Mouse (Mus musculus) cerebellum, adult 2 months (tissue): ENCODE data around the gene Zkscan2. TPM values are rescaled to one million over a fixed set of nuclear protein-coding genes. Genes with fewer than 3 reads are reported as not detected.

Source experiments
- DNase-seq, 2 experiments: peaks; one replicate each; pipeline ENCODE4 v3.0.0; 2021
- H3K27ac ChIP-seq: fragments of 200-500 bp; 2 replicates; pipeline ENCODE4 v1.5.1; 2012; ENCODE audit warnings: low read length, control low read depth, inconsistent platforms; ENCODE audit not compliant: insufficient read depth
- H3K27me3 ChIP-seq: fragments of 200-500 bp; 2 replicates; pipeline ENCODE4 v1.6.1; 2012; ENCODE audit warnings: inconsistent platforms, mild to moderate bottlenecking, low read length, moderate library complexity; ENCODE audit not compliant: control insufficient read depth, insufficient read depth
- H3K4me1 ChIP-seq: fragments of 200-500 bp; 2 replicates; pipeline ENCODE4 v1.6.1; 2011; ENCODE audit warnings: low read length; ENCODE audit not compliant: control insufficient read depth, insufficient read depth
- H3K4me3 ChIP-seq: fragments of 200-500 bp; replicated peaks from 2 replicates; pipeline ENCODE3; 2011; ENCODE audit warnings: mild to moderate bottlenecking, low read depth, low read length, control low read depth; ENCODE audit not compliant: insufficient read depth
- CTCF ChIP-seq: fragments of 200-500 bp; IDR thresholded peaks from 2 replicates; pipeline ENCODE4 v1.5.1; 2011; ENCODE audit warnings: low read depth, mild to moderate bottlenecking, control low read depth, low read length, moderate library complexity, borderline replicate concordance; ENCODE audit not compliant: insufficient read depth
- POLR2A ChIP-seq: fragments of 200-500 bp; IDR thresholded peaks from 2 replicates; pipeline ENCODE4 v1.6.1; 2011; ENCODE audit warnings: low read length, control low read depth, borderline replicate concordance; ENCODE audit not compliant: insufficient read depth
- WGBS: fragments of 180-500 bp; shearing (Covaris S2); methylation state at CpG from one replicate; pipeline ENCODE4 v1.1.7; 2018; 5-methylcytosine and 5-hydroxymethylcytosine counted together
- polyA plus RNA-seq: library from polyadenylated mRNA; depleted of rRNA; stranded (reverse); fragments of >200 nt; gene quantifications from 2 replicates; pipeline ENCODE4 v1.2.3, GENCODE M21; 2012

Zkscan2 gene
- polyA plus RNA-seq, 1 experiment = 13.4 TPM

DNA sequence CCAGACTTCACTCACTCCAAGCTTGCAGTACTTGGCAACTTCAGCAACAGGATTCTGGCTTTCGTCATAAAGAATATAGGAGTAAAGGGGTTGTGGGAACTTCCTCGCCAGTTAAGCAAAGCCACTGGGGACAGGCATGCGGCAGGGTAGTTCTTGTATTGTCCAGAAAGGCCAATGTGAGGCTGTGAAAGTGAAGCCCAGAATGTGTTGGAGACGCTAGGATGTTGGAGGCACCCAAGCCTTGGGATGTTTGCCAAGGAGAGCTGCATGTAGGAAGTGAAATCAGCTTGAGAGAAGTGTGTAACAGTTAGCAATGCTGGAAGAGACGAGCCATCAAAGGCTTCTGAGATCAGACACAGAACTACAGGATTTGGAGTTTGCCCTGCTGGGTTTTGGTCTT is 12.5 kb downstream of the Zkscan2 start:
- WGBS = 34% methylated on average over 5 of the region's 5 CpGs

DNA sequence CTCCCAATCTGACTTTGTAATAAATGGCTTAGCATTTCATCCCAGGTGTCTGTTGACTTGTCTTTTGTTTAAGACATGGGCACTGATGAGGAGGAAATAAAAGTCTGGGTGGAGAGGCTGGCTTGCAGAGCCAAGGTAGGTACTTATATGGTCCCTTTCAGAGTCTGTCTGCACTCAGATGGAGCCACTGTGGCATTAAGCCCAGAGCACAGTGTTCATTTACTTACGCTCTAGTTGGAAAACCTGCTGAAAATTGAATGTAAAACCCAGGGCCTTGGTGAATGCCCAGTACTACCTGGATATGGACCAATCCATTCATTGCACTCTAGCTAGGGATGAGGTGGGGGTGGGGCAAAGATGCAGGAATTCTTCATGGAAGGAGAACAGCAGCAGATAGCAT is 32.3 kb downstream of the Zkscan2 start:
- Histone ChIP-seq H3K27me3 (no peaks in the 10 kb centered on the region), H3K4me1 (peaks cover 15% of the 10 kb centered on the region; the same call in 1 of the 2 replicates), H3K27ac (no peak overlapping the region), H3K4me3 (no peak overlapping the region)
- 24% methylated on average over 1 of the region's 1 CpGs for WGBS
- TF ChIP-seq CTCF = no peak
- TF ChIP-seq POLR2A = no peak
- peak; percentile 37 to 76 for DNase-seq

More for the DNA sequence above, 12.5 kb downstream of the Zkscan2 start:
- Histone ChIP-seq H3K27ac (no peak overlapping the region), H3K4me1 (no peaks in the 10 kb centered on the region), H3K27me3 (no peaks in the 10 kb centered on the region), H3K4me3 (no peak overlapping the region)
- TF ChIP-seq CTCF (no peak), POLR2A (no peak)
- no peak for DNase-seq

DNA sequence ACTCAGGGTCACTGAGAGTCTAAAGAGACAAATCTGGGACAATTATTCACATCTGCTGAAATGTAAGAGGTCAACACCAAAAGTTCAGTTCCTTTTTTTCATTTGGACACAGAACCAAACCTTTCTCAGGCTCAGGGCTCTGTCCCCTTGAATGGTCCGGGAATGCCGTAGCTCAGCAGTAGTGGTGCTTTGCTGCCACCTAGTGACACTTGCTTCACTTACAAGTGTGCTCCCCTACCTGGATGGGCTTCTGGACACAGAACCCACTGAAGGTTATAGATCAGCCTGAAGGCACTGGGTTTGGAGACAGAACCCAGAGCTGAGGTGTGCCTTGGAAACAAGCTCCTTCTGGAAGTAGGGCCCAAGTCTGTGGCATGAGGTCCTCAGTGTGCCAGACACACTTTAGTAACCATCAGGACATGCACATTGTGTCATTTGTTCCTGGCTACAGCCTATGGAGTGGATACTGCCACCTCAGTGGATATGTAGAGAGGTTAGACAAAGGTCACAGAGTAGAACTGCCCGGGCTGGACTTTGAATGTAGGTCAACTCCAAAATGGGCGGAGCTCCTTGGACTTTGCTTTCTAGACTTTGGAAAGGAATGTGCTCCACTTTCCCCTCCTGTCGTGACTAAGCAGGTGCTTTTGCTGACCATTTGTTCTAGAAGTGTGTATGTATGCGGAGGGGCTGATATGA is 34.4 kb downstream of the Zkscan2 start:
- H3K27me3 ChIP-seq = no peaks in the 10 kb centered on the region
- H3K27ac ChIP-seq = no peak overlapping the region
- peak; percentile 71 to 80 for DNase-seq
- peaks cover 20% of the 10 kb centered on the region for H3K4me1 ChIP-seq
- 34% methylated on average over 6 of the region's 6 CpGs for WGBS
- no peak overlapping the region for H3K4me3 ChIP-seq
- TF ChIP-seq POLR2A (no peak), CTCF (peak; percentile 100)

DNA sequence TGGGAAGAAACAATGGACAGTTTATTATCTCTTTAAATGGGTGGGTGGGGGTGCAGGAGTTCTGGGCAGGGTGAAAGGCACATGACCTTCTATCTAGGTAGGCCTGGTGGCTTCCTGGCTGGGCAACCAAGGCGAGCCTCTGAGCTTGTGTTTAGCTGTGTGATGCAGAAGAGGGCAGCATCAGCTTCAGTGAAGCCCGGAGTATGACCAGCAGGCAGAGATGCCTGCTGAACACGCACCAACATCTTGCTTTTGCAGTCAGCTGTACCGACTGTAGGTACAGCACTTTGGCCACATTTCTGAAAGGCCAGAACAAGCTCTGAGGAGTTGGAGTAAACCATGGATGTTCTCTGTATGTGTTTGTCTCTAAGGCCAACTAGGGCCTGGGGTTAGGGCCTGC is 36.7 kb downstream of the Zkscan2 start:
- no peak overlapping the region for H3K4me3 ChIP-seq
- 66% methylated on average over 4 of the region's 4 CpGs for WGBS
- TF ChIP-seq CTCF (no peak), POLR2A (no peak)
- no peak overlapping the region for H3K27ac ChIP-seq
- no peak for DNase-seq
- H3K4me1 ChIP-seq = peaks cover 20% of the 10 kb centered on the region
- no peaks in the 10 kb centered on the region for H3K27me3 ChIP-seq

DNA sequence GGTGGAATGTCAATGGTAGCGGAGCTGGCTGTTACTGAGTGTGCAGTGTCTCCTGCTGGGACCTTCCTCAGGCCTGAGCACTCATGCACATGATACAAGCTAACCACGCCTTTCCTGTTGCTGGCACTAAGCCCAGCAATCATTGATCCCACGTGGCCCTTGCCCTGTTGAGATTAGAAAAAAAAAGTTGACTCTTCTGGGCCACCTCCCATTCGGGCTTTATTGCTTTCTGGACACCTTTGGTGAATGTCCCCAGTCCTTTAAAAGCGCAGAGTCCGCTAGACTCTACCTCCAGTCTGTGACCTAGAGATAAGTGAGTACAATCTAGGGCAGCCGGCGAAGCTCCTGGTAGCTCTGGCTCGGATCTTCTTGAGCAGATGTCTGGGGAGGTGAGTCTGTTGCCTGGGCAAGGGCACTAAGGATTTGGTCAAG is 38.2 kb downstream of the Zkscan2 start, which contains the start of gene Aqp8:
TSS of gene Aqp8 (plus strand) at position 222 of the 432 bp plus-strand sequence.
- TF ChIP-seq POLR2A = no peak
- no peak for TF ChIP-seq CTCF
- 35% methylated on average over 9 of the region's 9 CpGs for WGBS
- Histone ChIP-seq H3K27me3 (no peaks in the 10 kb centered on the region), H3K4me1 (peaks cover 8% of the 10 kb centered on the region), H3K27ac (no peak within 1 kb of the TSS), H3K4me3 (no peak within 1 kb of the TSS)
- DNase-seq = peak; percentile 22 to 31

DNA sequence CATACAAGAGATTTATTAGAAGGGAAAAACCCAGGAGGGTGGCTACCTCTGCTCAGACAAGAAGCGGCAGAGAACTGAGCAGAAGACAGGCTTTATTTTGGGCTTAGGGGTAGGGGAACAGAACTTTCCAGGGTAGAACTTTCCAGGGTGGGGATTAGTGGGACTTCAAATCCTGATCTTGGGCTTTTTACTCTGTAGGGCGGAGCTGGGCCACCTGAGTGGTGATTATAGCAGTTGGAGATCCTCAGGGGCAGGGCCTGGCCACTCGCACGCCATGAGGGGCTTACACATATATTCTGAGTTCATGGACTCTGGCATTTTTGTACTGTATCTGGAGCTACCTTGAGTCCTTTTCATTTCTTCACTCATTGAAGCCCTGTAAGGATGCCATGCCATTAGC is 38.9 kb downstream of the Zkscan2 start:
- DNase-seq = no peak
- peaks cover 8% of the 10 kb centered on the region for H3K4me1 ChIP-seq
- H3K4me3 ChIP-seq = no peak overlapping the region
- 94% methylated on average over 4 of the region's 4 CpGs for WGBS
- no peak overlapping the region for H3K27ac ChIP-seq
- TF ChIP-seq POLR2A = no peak
- no peak for TF ChIP-seq CTCF
- no peaks in the 10 kb centered on the region for H3K27me3 ChIP-seq

DNA sequence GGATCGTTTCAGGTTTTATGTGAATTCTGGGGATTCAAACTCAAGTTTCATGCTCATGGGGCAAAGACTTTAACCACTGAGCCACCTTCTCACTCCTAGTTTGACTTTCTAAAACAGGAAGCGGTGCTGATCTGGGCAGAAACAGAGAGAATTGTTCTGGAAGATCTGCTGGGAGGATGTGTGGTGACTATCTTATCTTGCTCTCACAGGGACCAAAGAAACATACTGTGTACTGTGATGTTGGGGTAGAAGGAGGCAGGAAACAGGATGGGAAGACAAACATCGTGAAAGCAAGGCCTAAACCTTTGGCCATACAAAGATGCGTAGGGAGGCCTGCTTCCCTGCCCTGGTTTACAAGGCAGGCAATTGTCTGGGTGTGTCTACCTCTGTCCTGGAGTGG is 41.0 kb downstream of the Zkscan2 start:
- 93% methylated on average over 4 of the region's 4 CpGs for WGBS
- DNase-seq = no peak
- H3K4me3 ChIP-seq = no peak overlapping the region
- TF ChIP-seq POLR2A = no peak
- no peak for TF ChIP-seq CTCF
- H3K27me3 ChIP-seq = no peaks in the 10 kb centered on the region
- peaks cover 6% of the 10 kb centered on the region for H3K4me1 ChIP-seq
- H3K27ac ChIP-seq = no peak overlapping the region

DNA sequence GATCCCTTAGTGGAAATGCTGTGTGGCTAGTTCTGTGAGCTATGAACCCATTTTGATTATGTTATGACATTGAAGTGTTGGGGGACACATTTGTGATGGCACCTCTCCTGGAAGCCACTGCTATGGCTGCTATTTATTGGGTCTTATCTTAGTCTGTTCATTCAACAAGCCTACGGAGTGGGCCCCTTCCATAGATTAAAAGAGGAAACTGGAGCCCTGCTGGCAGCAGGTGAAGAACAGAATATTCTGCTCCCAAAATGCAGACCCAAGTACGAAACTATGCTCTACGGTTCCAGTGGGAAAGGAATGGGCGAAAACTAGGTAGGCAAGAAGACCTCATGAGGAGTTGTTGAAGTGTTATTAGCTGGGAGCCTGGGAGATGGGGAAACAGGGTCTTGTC is 41.9 kb downstream of the Zkscan2 start:
- TF ChIP-seq POLR2A = no peak
- no peak for TF ChIP-seq CTCF
- no peak overlapping the region for H3K27ac ChIP-seq
- no peak overlapping the region for H3K4me3 ChIP-seq
- WGBS = 94% methylated on average over 4 of the region's 4 CpGs
- H3K4me1 ChIP-seq = peaks cover 6% of the 10 kb centered on the region
- H3K27me3 ChIP-seq = no peaks in the 10 kb centered on the region
- DNase-seq = no peak

DNA sequence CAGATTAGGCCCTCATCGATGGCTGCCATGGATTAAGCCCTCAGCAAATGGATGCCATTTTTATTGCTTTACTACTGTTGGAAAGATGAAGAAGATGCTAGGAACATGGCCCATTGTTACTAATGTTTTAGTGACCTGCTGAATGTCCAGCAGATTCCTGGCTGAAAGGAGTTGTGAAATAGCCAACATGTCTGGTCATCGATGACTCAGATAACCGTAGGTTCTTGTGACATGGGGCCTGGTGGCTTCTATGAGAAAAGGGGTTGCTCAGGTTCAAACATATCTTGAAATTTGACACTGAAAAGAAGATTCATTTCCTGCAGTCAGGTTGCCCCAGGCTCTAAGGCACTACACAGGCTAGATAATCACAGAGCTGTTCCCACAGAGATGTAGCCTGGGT is 45.2 kb downstream of the Zkscan2 start:
- TF ChIP-seq CTCF = no peak
- TF ChIP-seq POLR2A = no peak
- no peak for DNase-seq
- Histone ChIP-seq H3K4me3 (no peak overlapping the region), H3K27ac (no peak overlapping the region), H3K4me1 (no peaks in the 10 kb centered on the region), H3K27me3 (no peaks in the 10 kb centered on the region)
- 94% methylated on average over 3 of the region's 3 CpGs for WGBS
